Mouse (Mus musculus) liver, adult 2 months (tissue): ENCODE measurements around the gene Ttn.

Experiments used
- CTCF ChIP-seq: fragments of 200-500 bp; IDR thresholded peaks from 2 replicates; pipeline ENCODE4 v1.5.1; 2011; ENCODE audit warnings: low read depth, low read length, control low read depth
- POLR2A ChIP-seq: fragments of 200-500 bp; IDR thresholded peaks from 2 replicates; pipeline ENCODE4 v1.6.1; 2011; ENCODE audit warnings: low read length, control low read depth; ENCODE audit not compliant: insufficient read depth; ENCODE audit errors: extremely low read depth

DNA sequence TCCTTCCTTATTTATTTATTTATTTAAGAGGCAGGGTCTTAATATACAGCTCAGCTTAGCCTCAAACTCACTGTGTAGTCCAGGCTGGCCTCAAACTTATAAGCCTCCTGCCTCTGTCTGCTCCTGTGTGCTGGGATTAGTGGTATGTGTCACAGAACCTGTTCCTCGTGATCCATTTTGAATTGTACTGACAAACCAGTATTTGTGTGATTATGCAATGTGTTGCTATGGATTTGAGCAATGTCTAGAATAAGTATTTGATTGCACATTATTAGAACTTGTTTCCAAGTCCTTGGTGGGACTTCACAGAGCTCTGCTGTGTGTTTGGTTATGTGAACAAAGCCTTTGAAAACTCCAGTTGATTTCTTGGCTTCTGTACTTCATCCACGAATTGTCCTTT, 20.8 kb upstream of the Ttn start:
- TF ChIP-seq CTCF (no peak), POLR2A (no peak)
